Mouse (Mus musculus) brown adipose tissue, adult 24 weeks (tissue): ENCODE data around the gene Dstyk. TPM values are rescaled to one million over a fixed set of nuclear protein-coding genes. Genes with fewer than 3 reads are reported as not detected.

Source experiments
- H3K27ac ChIP-seq: fragments of 200-500 bp; replicated peaks from 2 replicates; pipeline ENCODE4 v1.5.1; 2012; ENCODE audit warnings: low read depth, mild to moderate bottlenecking, low read length
- H3K4me1 ChIP-seq: fragments of 200-500 bp; 2 replicates; pipeline ENCODE4 v1.6.1; 2012; ENCODE audit warnings: low read length, mixed read lengths; ENCODE audit not compliant: control insufficient read depth, insufficient read depth, insufficient read length
- H3K4me3 ChIP-seq: fragments of 200-500 bp; 2 replicates; pipeline ENCODE4 v1.5.1; 2012; ENCODE audit warnings: low read depth, mild to moderate bottlenecking, low read length, moderate library complexity; ENCODE audit not compliant: insufficient read depth
- polyA plus RNA-seq: library from polyadenylated mRNA; stranded (reverse); fragments of >200 nt; gene quantifications from 2 replicates; pipeline ENCODE4 v1.2.4, GENCODE M21; 2012; ENCODE audit not compliant: missing spikeins, insufficient read depth, insufficient read length

The Dstyk gene
- 5.3 and 7.7 TPM in 2 replicates for polyA plus RNA-seq

DNA sequence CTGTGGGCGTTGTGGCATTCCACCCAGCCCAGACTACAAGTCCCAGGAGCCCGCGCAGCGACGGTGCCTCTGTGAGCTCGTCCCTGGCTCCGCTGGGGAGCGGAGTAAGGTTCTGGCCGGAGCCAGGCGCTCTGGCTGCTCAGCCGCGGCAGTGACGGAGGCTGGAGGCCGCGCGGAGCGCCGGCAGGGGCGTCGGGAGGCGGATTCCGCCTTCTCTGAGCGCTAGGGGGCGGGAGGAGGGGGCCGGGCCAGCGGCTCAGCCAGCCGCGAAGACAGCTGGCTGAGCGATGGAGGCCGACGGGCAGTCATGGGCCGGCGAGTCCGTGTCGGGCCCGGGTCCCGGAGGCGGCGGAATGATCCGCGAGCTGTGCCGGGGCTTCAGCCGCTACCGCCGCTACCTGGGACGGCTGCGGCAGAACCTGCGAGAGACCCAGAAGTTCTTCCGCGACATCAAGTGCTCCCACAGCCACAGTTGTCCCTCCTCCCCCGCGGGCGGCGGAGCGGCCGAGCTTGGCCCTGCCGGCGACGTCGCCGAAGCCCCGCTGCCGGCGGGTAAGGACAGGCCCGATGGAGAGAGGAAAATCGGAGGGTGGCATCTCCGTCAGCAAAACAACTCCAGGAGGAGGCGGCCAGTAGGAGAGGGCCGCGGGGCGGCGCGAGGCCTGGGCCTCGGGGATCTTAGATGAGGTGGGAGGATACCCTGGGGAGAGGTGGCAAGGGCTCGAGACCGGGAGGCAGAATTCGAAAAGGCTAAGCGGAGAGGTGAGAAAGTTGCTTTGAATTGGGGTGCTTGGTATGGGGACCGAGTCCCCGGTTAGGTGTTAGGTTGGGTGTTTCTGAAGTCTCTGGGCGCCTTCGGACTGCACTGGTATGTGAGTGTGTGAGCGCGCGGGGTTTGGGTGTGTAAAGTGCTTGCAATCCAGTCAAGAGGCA lies at the start of gene Dstyk:
Gene Dstyk (plus strand): TSS at position 237 of the 933 bp plus-strand sequence.
- Histone ChIP-seq H3K4me3 (peak within 1 kb of the TSS; percentile 75), H3K4me1 (peaks cover 3% of the 10 kb centered on the region; the same call in 1 of the 2 replicates), H3K27ac (peak within 1 kb of the TSS; percentile 57)

DNA sequence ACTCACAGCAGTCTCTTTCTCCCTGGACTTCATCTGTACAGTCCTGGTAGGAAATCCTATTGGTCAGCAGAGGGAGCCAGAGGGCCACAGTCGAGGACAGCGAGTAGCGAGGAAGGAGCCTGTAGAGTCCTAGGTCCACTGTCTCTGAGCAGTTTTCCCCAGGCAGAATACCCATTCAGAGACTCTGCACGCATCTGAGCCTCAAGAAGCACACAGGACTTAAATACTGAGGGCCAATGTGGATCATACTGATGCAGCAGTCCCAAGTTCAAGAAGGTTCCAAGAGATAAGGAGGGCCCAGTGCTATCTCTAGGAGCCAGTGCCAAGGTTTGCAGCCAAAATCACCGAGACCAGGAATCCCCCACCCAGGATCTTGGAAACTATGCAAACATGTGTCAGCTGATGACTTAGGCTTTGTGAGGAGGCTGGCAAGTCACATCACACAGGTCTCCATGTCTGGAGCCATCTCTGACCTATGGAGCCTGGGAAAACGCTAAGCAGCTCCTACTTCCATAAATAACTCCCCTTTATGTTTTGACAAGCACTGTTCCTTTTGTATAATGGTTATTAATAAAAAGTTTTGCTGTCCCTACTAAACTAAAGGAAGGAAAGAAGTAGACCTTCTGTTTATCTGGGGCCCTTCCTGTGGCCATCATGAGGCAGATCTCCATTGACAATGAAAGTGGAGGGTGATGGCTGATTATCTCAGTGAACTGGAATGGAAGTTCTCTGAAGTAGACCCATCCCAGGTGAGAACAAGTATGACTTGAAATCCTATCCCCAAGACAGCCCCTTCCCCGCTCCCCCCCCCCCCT lies 49.5 kb upstream of the Dstyk start:
- H3K4me3 ChIP-seq: no peak overlapping the region

DNA sequence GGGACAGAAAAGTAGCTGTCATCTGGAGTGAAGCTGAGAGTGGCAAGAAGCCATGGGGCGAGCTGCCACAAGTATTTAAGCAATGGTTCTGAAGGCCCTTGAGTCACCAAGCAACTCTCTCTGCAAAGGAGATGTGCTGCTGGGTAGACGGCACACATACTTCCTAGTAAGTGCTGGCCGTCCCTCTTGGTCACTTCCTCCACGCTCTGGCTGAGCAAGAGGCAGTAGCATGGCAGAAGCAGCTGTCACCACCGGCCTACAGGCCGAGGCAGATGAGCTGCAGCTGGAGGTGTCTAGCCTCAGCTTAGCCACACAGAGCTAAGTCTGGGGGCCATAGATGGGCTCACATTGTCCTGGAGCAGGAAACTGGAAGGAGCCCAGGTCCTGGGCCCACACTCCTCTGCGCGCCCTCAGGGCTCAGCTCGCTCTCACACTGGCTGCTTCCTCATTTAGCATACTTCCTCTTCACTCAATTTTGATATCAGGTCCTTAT lies 46.6 kb upstream of the Dstyk start:
- no peak overlapping the region for H3K4me3 ChIP-seq
- H3K4me1 ChIP-seq: peaks cover 32% of the 10 kb centered on the region

More for the DNA sequence above, 49.5 kb upstream of the Dstyk start:
- no peak overlapping the region for H3K27ac ChIP-seq
- peaks cover 9% of the 10 kb centered on the region for H3K4me1 ChIP-seq

DNA sequence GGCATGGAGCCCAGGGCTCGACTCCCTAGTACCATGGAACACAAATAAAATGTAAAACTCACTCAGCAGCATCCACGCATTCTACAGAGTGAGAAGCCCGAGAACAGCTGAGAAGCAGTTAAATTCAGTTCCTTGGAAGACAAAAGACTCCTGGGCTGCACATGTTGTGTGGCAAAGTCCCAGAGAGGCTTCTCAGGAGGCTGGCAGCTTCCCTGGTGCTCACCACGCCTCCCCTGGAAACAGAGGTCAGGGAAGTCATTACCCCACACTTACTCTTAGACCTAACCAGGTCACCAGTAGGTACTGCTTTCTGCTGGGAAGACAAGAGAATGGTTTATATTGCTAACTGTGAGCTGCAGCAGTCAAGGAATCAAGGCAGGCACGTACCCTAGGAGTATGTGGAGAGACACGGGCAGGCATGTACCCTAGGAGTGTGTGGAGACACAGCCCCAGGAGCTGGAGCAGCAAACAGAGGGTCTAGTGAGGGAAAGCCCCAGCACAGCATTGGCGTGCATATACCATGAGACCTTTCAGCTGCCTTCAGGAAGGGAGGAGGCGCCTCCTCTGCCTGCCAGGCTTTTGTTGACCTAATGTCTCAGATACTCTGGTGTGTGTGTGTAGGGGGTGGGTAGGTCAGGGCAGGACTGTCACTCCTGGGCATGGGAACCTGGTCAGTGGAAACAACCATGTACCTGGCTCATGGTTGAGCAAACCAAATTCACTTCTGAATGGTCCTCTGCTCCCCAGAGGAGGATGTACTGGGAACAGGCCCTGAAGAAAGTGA lies 45.9 kb upstream of the Dstyk start:
- Histone ChIP-seq H3K4me1 (peaks cover 36% of the 10 kb centered on the region), H3K27ac (peak overlapping the region; percentile 15), H3K4me3 (no peak overlapping the region)

More for the DNA sequence above, 46.6 kb upstream of the Dstyk start:
- peak overlapping the region; percentile 51 for H3K27ac ChIP-seq

DNA sequence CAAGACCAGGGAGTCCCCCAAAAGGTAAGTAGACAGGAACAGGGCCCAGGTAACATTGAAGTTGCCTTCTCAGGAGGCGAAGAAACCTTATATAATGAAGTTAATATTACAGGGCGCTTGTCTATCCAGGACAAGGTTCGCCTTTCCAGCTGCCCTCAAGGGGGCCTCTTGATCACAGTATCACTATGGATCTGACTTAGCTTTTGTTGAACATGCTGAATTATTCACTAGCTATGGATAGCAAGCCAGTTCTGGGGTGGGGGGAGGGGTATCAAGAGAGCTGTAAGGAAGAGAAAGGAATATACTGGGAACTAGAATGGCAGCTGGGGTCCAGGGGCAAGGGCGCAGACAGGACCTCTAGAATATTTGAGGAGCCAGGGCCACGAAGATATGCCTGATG lies 45.0 kb upstream of the Dstyk start:
- Histone ChIP-seq H3K27ac (no peak overlapping the region), H3K4me1 (peaks cover 43% of the 10 kb centered on the region), H3K4me3 (no peak overlapping the region)

DNA sequence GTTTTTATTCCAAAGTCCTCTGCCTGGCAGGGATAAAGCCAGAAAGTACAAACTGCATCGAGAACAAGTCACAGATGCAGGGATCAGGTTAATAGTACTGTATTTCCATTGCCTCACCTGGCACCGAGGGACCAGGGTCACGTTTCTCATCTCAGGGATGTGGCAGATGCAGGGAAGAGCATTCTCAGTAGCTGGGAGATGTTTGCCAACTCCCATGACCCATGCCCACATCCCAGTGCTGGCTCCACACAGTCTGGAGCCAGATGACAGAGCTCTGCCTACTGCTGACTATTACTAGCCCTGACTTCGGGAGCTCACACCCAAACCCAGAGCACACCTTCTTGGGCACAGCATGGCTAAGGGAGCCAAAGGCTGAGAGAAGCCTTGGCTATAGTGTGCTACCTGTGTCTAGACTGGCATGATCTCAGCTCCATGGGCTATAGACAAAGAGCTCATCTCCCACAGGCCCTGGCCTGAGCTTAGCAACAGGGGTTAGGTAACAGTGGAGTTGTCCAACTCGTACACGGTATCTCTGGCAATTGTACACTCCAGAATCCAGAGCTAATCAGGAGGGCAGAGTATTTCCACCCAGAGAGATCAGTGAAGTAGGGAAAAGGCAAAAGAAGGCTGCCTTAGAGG lies 44.3 kb upstream of the Dstyk start:
- Histone ChIP-seq H3K4me1 (peaks cover 47% of the 10 kb centered on the region), H3K27ac (no peak overlapping the region), H3K4me3 (no peak overlapping the region)

DNA sequence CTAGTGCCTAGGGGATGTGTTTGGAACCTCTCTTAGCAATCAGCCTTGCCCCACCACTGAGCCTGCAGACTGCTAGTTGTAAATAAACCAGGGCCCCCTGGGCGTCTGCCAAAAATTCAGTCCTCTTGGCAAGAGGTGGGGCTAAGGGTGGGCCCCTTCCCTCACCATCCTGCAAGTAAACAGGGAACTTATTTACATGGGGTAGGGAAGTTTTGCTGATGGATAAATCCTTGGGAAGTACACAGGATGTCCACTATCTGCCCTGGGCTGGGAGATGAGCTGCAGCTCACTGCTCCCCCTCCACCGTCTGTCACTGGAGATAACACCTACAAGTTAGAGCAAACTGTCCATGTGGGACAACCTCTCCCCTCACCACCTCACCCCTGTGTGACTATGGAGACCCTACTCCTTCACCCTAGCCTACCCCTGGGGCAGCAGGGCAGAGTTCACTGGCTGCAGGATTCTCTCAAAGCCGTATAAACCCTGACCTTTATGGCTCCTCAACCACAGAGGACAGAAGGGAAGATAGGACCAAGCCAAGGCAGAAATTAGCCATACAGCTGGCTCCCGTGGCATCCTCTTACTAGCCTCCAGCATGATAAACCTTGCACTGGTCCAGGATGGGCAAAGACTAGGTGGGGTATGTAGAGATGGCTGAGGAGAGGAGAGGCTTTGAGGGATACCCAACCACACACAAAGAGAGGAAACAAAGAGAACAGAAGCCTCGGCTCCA lies 43.0 kb upstream of the Dstyk start:
- Histone ChIP-seq H3K4me3 (no peak overlapping the region), H3K4me1 (peaks cover 47% of the 10 kb centered on the region), H3K27ac (peak overlapping the region; percentile 50)

DNA sequence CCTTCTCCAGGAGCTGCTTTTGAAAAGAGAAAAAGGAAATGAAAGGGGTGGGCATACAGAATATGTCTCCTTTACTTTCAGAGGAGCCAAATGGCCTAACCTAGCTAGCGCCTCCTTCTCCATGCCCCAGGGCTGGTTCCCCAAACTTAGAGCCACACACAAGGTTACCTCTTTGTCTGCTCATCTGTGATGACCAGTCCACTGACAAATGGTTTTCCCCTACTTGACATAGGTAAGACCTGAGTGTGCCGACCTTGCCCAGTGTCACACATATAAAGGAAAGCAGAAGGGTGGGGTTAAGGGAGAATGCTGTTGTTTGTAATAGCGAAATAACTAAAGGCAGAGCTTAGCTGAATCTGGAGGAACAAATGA lies 42.5 kb upstream of the Dstyk start:
- no peak overlapping the region for H3K4me3 ChIP-seq
- H3K27ac ChIP-seq: peak overlapping the region; percentile 50
- peaks cover 47% of the 10 kb centered on the region for H3K4me1 ChIP-seq

DNA sequence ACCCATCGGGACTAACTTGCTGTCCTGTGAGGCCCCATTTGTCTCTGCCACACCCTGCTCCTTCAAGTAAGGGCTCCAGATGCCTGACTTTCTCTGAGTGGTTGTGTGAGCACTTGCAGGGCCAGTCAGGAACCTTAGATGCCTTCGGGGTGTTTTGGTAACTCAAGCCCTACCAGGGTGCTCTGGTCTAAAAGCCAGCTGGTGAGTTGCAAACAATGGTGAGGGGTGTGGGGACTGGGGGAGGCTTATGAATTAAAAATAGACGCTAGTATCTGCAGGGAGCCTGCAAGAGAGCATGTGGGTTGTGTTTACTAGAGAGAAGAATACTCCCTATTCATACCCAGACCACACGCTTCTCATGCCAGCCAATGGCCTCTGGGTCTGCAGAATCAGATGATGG lies 42.1 kb upstream of the Dstyk start:
- no peak overlapping the region for H3K4me3 ChIP-seq
- peaks cover 47% of the 10 kb centered on the region for H3K4me1 ChIP-seq
- H3K27ac ChIP-seq: peak overlapping the region; percentile 50

DNA sequence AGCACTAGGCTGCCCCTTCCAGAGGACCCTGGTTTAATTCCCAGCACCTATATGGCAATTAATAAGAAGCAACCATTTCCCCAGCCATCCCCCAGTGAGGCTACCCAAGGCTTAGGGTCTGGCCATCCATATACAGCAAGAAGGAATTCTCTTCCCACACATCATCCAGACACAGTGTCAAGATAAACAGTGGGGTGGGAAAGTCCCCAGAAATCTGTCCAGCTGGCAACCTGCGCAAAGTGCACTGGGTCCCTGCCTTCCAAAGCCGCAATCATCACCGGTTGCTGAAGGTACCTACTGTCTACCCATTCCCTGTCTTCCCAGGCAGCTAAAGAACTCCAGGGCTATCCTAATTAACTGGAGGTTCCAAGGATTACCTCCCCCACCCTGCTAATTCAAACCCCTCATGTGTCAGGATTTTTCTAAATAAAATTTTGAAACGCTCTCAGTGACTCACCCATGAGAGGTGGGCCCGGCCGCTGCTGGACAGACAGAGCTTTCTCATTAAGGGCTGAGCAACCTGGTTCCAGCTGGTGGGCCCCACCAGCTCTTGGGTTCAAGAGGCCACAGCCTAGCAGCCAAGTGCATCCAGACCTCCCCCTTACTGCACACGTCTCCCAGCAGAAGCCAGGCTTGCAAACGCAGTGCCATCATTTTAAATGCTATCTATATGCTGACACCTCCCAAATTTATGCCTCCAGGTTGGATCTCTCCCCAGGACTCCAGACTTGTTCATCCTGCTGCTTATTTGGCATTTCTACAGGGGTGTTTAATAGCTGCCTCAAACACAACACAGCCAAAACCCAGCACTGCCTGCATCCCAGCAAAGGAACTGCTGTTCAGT lies 40.9 kb upstream of the Dstyk start:
- Histone ChIP-seq H3K27ac (peak overlapping the region; percentile 19; the same call in 1 of the 2 replicates), H3K4me1 (peaks cover 42% of the 10 kb centered on the region; the same call in 1 of the 2 replicates), H3K4me3 (no peak overlapping the region)

DNA sequence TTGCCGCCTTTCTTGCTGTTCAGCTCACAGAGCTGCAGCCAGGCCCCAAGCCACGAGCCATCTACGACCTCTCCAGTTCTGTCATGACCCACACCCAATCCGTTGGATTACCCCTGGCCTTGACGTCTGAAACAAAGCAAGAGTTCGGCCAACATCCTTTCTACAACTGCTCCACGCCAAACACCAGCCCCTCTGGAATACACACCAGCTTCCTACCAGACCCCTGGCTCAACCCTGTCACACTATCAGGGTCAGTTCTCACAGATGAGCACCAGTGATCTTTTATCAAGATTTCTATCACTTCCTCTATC lies 40.3 kb upstream of the Dstyk start:
- peak overlapping the region; percentile 19 for H3K27ac ChIP-seq

DNA sequence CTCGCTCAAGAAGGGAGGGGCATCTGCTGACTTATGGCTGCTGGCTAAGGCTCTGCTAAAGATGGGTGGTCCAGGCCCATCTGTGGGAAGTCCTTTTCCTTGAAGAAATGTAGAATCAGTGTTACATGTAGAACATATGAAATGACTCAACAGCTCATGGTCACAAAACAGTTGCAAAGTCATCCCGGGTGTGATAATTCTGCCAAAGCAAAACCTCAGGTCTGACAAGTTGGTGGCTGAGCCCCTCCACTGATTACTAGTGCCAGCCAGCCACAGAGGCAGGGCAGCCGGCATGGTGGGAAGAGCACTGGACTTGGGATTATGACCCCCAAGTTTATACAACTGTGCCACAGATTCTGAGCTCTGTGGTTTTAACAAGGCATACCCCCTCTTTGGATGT lies 39.5 kb upstream of the Dstyk start:
- H3K27ac ChIP-seq: no peak overlapping the region
- peaks cover 41% of the 10 kb centered on the region; the same call in 1 of the 2 replicates for H3K4me1 ChIP-seq
- no peak overlapping the region for H3K4me3 ChIP-seq

More for the DNA sequence above, 40.3 kb upstream of the Dstyk start:
- Histone ChIP-seq H3K4me3 (no peak overlapping the region), H3K4me1 (peaks cover 42% of the 10 kb centered on the region; the same call in 1 of the 2 replicates)

DNA sequence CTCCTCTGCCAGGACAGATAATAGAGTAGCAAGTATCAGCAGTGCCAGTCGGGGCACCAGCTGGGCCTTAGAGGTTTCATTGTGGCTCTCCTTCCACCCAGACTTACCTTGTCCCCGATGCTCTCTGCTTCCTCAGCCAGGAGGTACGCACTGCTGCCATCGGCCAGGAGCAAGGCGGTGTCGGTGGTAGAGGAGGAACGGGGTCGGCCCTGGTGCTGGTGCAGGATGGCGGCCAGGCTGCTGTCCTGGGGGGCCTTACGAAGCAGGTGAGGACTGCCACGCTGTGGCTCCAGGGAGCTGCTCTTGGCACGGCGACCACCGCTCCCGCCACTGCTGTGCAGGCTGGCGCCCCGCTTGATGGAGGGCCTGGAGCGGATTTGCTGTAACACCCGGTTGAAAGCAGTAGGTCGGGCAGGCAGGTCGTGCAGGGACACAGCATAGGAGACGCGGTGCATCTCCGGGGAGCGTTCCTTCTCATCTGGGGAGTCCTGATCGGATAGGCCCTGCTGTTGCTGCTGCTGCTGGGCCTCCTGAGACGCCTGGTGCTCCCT lies 36.7 kb upstream of the Dstyk start:
- H3K4me1 ChIP-seq: peaks cover 30% of the 10 kb centered on the region
- H3K27ac ChIP-seq: no peak overlapping the region
- H3K4me3 ChIP-seq: no peak overlapping the region
